Mouse (Mus musculus) mesoderm, embryonic 11.5 days (tissue): Measurements from ENCODE around the gene Dydc2.

Experiments used
- DNase-seq: peaks from one replicate; pipeline ENCODE4 v3.0.0-alpha.2; 2012; ENCODE audit warnings: low read depth, low spot score

Gene Dydc2

GRCm38 (mm10) chr14:41000801-41001200 is 68.2 kb downstream of the Dydc2 start:
- DNase-seq = peak; percentile 22

- no peak for DNase-seq
Measured at GRCm38 (mm10) chr14:40999904-41000645, 68.9 kb downstream of the Dydc2 start.
